Mouse (Mus musculus): ENCODE results near the gene Abcc9.

DNA sequence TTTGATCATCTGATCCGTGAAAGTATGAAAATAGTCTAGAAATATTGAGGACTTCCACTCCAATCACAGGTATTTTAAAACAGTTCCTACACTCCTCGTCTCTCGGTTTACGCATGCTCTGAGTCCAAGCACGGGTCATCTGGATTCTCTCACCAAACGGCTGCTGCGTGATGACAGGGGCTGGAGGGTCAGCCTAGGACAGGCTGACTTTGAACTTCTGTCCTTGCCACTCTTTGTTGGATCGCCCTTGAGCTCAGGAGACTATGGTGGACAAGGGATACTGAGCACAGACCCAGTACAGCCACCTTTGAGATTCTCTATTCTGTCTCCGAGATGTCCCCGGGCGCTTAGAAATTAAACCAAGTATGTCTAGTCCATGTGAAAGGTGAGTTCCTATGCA lies 12.4 kb downstream of the Abcc9 start:
- TF ChIP-seq CTCF (IDR thresholded peaks at IDR 0.05; ENCODE audit: low read depth), result no peak
- TF ChIP-seq EP300 (IDR thresholded peaks at IDR 0.05; ENCODE audit: low read depth), result no peak
